Mouse (Mus musculus) c-Kit-negative CD71-positive TER-119-positive erythroid progenitor cells, embryonic 14.5 days (primary cell): ENCODE results near the gene Vmn2r6.
"Not testable (repeated sequence)": the region's sequence is repeated elsewhere in the genome, so short reads cannot be mapped to it uniquely, and the experiment has no call there.

Source experiments
- DNase-seq: peaks from one replicate; pipeline ENCODE4 v3.0.0-alpha.2; 2013; ENCODE audit warnings: low read depth, low spot score

Gene Vmn2r6

DNA sequence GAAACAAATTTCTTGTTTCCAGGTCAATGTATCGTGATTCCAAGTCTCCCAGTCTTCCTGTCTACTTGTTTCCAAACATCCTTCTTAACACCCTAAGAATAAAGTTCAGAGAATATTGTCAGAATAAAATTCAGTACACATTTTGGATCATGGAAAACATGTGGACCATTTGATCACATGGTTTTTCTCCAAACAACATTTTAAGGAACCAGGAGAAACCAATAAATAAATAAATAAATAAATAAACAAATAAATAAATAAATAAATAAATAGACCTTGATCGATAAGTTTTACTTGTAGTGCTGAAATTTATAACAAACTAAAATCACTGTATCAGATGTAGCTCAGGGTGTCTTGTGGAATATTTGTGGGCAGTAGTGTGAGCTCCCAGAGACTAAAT lies at the start of gene Vmn2r6:
TSS of gene Vmn2r6 (minus strand) at position 101 of the 400 bp plus-strand sequence.
- not testable (repeated sequence) for DNase-seq

DNA sequence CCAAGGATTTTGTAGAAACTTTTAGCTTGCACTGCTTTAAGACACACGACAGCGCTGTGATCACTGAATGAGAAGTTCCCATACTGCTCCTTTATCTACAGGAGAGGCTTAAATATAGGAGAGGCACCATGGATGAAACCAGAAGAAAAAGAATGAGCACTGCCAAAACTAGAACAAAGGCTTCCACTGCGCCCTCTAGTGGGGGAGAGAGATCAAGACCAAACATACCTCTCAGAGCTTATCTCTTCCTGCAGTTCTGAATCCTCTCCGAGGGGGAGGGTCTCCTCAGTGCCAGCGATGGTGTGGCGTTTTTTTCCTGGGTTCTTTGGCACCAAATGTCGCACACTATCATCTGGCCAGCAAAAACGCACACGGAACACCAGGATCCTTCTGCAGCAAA lies 22.0 kb upstream of the Vmn2r6 start:
- no peak for DNase-seq

DNA sequence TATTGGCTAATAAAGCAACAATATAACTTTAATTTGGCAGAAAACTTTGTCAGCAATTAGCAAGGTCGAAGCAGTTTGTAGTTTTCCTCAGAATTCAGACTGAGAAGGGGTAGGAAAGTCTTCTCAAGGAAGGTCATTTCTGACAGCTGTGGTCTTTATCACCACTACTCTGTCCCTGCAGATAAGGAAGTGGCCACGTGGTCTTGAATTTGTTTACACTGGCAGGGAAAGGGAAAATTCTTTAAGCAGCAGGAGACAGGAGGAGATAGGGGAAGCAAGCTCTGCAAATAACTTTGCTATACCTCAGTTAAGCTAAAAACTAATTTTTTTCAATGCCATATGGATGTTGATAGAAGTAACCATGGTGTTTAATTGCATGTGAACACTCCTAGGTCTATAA lies 3.2 kb upstream of the Vmn2r6 start:
- not testable (repeated sequence) for DNase-seq

DNA sequence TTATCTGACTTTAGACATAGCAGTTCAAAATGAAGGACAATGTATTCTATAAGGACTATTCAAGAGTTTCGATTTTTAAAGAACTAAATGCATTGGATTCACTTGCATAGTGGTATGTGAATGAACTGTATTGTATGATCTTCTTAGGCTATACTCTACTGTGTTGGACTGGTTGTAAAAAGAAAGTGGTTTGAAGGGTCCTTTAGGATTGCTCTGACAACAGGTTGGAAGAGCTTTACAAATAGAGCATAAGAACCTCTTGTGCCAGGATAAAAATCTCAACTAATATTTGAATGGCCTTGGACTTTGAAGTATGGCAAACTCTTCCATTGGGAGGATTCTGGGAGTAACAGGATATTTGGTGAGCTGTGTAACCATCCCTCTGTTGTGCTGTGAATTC lies 42.0 kb downstream of the Vmn2r6 start:
- DNase-seq, result not testable (repeated sequence)

DNA sequence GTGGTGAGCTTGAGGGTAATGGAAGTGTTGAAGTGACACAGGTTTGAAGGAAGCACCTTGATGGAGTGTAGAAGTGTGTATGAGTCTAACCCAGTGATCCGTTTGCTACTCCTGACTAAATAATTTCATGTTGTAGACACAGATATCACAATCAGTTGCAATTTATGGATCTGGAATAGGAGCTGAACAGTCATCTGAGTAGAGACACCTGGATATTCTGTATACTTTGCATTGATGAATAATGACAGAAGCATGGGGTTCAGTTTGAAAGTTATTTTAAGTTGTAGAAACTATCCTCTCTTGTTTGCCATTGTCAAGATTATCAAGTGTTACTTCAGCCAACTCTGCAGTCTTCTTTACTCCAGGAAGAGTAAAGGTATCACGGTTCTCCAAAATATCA lies 55.9 kb downstream of the Vmn2r6 start, which contains the start of gene Vmn2r5:
TSS of gene Vmn2r5 (minus strand) at position 101 of the 400 bp plus-strand sequence.
- not testable (repeated sequence) for DNase-seq
